Mouse (Mus musculus): ENCODE results near the gene Chd4.

DNA sequence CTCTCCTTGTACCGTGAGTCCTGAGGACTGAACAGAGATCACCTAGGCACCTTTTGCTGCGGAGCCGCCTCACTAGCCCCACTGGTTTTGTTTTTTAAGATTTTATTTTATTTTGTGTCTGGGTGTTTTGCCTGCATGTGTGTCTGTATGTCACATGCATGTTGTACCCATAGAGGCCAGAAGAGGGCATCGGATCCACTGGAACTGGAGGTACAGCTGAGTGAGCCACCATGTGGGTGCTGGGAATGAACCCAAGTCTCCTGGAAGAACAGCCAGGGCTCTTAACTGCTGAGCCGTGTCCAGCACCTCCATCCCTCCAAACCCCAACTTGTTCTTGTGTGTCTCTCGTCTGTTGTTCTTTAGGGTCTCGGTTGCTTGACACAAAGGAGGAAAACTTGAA, 15.1 kb downstream of the Chd4 start:
- no peak for TF ChIP-seq CEBPB (IDR thresholded peaks at IDR 0.05; ENCODE audit: low read depth)
- no peak for TF ChIP-seq CTCF (IDR thresholded peaks at IDR 0.05; ENCODE audit: control insufficient read depth, insufficient read depth, insufficient read length)
- no peak for TF ChIP-seq USF1 (IDR thresholded peaks at IDR 0.05; ENCODE audit: low read depth)
- TF ChIP-seq MAX (IDR thresholded peaks at IDR 0.05) = no peak
- no peak for TF ChIP-seq MYOG (IDR thresholded peaks at IDR 0.05; ENCODE audit: control insufficient read depth, extremely low read depth, insufficient read length)

Data from C2C12 (cell line).